Mouse (Mus musculus) ES-Bruce4 (cell line): ENCODE results near the gene Txn2. TPM values are rescaled to one million over a fixed set of nuclear protein-coding genes. Genes with fewer than 3 reads are reported as not detected.
A peak's percentile ranks its signal among the peaks of the same experiment; 100 is the strongest.

Source experiments
- H3K27ac ChIP-seq: 2 replicates; pipeline ENCODE4 v1.5.1; 2012; ENCODE audit warnings: low read length, inconsistent platforms; ENCODE audit not compliant: insufficient read depth
- H3K27me3 ChIP-seq: 2 replicates; pipeline ENCODE4 v1.6.1; 2012; ENCODE audit warnings: mild to moderate bottlenecking, low read length, inconsistent platforms; ENCODE audit not compliant: control insufficient read depth, poor library complexity, insufficient read depth, severe bottlenecking
- H3K36me3 ChIP-seq: 2 replicates; pipeline ENCODE4 v1.6.1; 2012; ENCODE audit warnings: inconsistent platforms, mild to moderate bottlenecking, low read length, moderate library complexity; ENCODE audit not compliant: control insufficient read depth, poor library complexity, insufficient read depth, severe bottlenecking
- H3K4me1 ChIP-seq: one replicate; pipeline ENCODE4 v1.8.1; 2011; ENCODE audit warnings: low read length; ENCODE audit not compliant: control insufficient read depth, insufficient read depth
- H3K4me3 ChIP-seq: 2 replicates; pipeline ENCODE4 v1.5.1; 2011; ENCODE audit warnings: low read depth, mild to moderate bottlenecking, low read length
- H3K9ac ChIP-seq: 2 replicates; pipeline ENCODE4 v1.6.1; 2012; ENCODE audit warnings: low read depth, mild to moderate bottlenecking, inconsistent platforms; ENCODE audit not compliant: poor library complexity, severe bottlenecking
- H3K9me3 ChIP-seq: replicated peaks from 2 replicates; pipeline ENCODE4 v1.6.1; 2012; ENCODE audit warnings: mild to moderate bottlenecking, low read length, inconsistent platforms; ENCODE audit not compliant: control insufficient read depth, poor library complexity, insufficient read depth, severe bottlenecking
- CTCF ChIP-seq: IDR thresholded peaks from one replicate; pipeline ENCODE4 v1.8.1; 2011; ENCODE audit warnings: low read depth, low read length
- EP300 ChIP-seq: IDR thresholded peaks from 2 replicates; pipeline ENCODE4 v1.6.1; 2011; ENCODE audit warnings: low read depth, low read length; ENCODE audit not compliant: insufficient read depth
- POLR2A ChIP-seq: IDR thresholded peaks from one replicate; pipeline ENCODE4 v1.8.1; 2011; ENCODE audit warnings: low read length; ENCODE audit not compliant: insufficient read depth
- polyA plus RNA-seq: library from polyadenylated mRNA; stranded (reverse); fragments of >200 nt; gene quantifications from 2 replicates; pipeline ENCODE4 v1.2.4, GENCODE M21; 2011; ENCODE audit warnings: low read depth; ENCODE audit not compliant: missing spikeins, insufficient read depth, insufficient read length

The Txn2 gene
- polyA plus RNA-seq, 1 experiment: 167 TPM

GRCm38 (mm10) chr15:77955440-77956403 is 26.9 kb upstream of the Txn2 start:
- H3K36me3 ChIP-seq: peaks cover 21% of the 10 kb centered on the region
- peak overlapping the region; percentile 56 for H3K4me3 ChIP-seq
- H3K9me3 ChIP-seq: no peaks in the 10 kb centered on the region
- peak overlapping the region; percentile 67 for H3K9ac ChIP-seq
- TF ChIP-seq POLR2A: no peak
- TF ChIP-seq EP300: no peak
- no peak for TF ChIP-seq CTCF
- H3K27ac ChIP-seq: no peak overlapping the region
- H3K4me1 ChIP-seq: peaks cover 2% of the 10 kb centered on the region
- H3K27me3 ChIP-seq: no peaks in the 10 kb centered on the region

DNA sequence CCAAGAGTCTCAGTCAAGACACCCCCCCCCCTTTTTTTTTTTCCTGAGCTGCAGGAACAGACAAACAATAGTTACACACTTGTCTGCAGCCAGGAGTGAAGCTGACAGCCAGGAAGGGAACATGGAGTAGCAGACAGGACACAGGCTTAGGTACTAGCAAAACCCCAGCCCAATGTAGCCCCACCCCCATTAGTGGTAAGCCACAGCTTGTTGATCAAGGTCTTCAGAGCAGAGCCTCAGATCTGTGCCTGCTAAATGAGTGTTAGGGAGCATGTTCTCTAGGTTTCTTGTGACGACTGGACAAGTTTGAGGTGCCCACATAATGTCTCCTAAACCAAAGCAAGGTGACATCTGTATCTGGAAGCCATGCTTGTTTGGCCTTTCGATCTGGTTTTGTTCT is 25.6 kb upstream of the Txn2 start:
- Histone ChIP-seq H3K9ac (no peak overlapping the region), H3K4me3 (no peak overlapping the region), H3K36me3 (peaks cover 8% of the 10 kb centered on the region), H3K27ac (no peak overlapping the region), H3K9me3 (no peaks in the 10 kb centered on the region), H3K27me3 (no peaks in the 10 kb centered on the region), H3K4me1 (peaks cover 2% of the 10 kb centered on the region)
- no peak for TF ChIP-seq CTCF
- no peak for TF ChIP-seq POLR2A
- TF ChIP-seq EP300: no peak

DNA sequence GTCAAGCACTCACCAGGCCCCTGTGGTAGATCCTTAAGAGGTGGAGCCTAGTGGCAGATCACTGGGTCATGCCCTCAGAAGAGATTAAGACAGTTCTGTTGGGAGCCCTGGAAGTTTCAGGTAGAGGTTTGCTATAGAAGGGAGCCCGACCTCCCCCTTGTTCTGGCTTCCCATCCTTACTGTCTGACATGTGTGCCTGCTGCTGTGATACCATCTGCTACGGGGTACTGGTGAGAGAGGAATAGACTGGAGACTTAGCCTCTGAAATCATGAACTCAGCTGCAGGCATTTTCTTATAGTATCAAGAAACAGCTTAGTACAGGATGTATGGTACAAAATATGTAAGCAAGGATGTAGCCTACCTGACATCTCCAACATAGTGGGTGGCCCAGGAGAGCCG is 24.1 kb upstream of the Txn2 start:
- Histone ChIP-seq H3K4me1 (peaks cover 2% of the 10 kb centered on the region), H3K36me3 (no peaks in the 10 kb centered on the region), H3K27ac (no peak overlapping the region), H3K9ac (no peak overlapping the region), H3K9me3 (no peaks in the 10 kb centered on the region), H3K27me3 (no peaks in the 10 kb centered on the region), H3K4me3 (no peak overlapping the region)
- no peak for TF ChIP-seq CTCF
- TF ChIP-seq POLR2A: no peak
- no peak for TF ChIP-seq EP300

DNA sequence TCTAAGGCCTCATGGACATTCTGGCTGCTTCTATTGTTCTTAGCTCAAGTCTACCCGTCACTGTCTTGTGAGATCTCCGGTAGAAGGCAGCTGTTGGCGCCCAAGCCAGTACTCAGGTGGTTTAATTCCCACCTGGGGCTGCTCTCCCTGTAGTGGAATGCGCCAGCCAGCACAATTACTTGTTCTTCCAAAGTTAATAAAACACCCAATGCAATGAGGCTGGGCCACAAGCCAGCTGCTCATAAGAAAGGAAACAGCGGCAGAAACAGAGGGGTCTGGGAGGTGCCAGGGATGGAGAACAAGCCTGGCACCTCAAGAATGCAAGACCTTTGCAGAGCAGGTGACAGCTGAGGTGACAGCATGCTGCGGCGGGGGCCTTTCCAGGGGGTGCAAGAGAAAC is 20.3 kb upstream of the Txn2 start:
- Histone ChIP-seq H3K27ac (no peak overlapping the region), H3K9me3 (no peaks in the 10 kb centered on the region), H3K4me1 (no peaks in the 10 kb centered on the region), H3K4me3 (no peak overlapping the region), H3K9ac (no peak overlapping the region), H3K27me3 (no peaks in the 10 kb centered on the region), H3K36me3 (0 out of 2 replicates have a peak, but pooled peaks cover 2% of the 10 kb centered on the region)
- TF ChIP-seq POLR2A (no peak), CTCF (no peak), EP300 (no peak)

GRCm38 (mm10) chr15:77945711-77946110 is 16.9 kb upstream of the Txn2 start:
- Histone ChIP-seq H3K27me3 (no peaks in the 10 kb centered on the region), H3K4me1 (no peaks in the 10 kb centered on the region), H3K36me3 (0 out of 2 replicates have a peak, but pooled peaks cover 2% of the 10 kb centered on the region), H3K9ac (no peak overlapping the region), H3K27ac (no peak overlapping the region), H3K4me3 (no peak overlapping the region), H3K9me3 (no peaks in the 10 kb centered on the region)
- TF ChIP-seq CTCF: no peak
- no peak for TF ChIP-seq POLR2A
- no peak for TF ChIP-seq EP300

- Histone ChIP-seq H3K27me3 (no peaks in the 10 kb centered on the region), H3K9ac (no peak overlapping the region), H3K4me1 (no peaks in the 10 kb centered on the region), H3K36me3 (0 out of 2 replicates have a peak, but pooled peaks cover 2% of the 10 kb centered on the region), H3K27ac (no peak overlapping the region), H3K4me3 (no peak overlapping the region), H3K9me3 (no peaks in the 10 kb centered on the region)
- TF ChIP-seq POLR2A: no peak
- TF ChIP-seq CTCF: no peak
- no peak for TF ChIP-seq EP300
Measured at GRCm38 (mm10) chr15:77941563-77941962, 12.8 kb upstream of the Txn2 start.
